Mouse (Mus musculus): ENCODE measurements around the gene Msl3. TPM values are rescaled to one million over a fixed set of nuclear protein-coding genes. Genes with fewer than 3 reads are reported as not detected.
A peak's percentile ranks its signal among the peaks of the same experiment; 100 is the strongest.

The Msl3 gene
- total RNA-seq (2015): 80.0 and 81.5 TPM in 2 replicates
- total RNA-seq (2017): 99.9 and 104 TPM in 2 replicates

- peak; percentile 76 for ATAC-seq (replicated peaks; ENCODE audit: poor library complexity)
Observed at GRCm38 (mm10) chrX:168673525-168674406, at the start of gene Msl3. Msl3 (minus strand) TSS chrX:168673898.

- ATAC-seq (replicated peaks; ENCODE audit: poor library complexity): peak; percentile 60
Observed at GRCm38 (mm10) chrX:168717969-168718368, 44.3 kb upstream of the Msl3 start.

GRCm38 (mm10) chrX:168674407-168674962, 787 bp upstream of the Msl3 start:
- no peak for ATAC-seq (replicated peaks; ENCODE audit: poor library complexity)

GRCm38 (mm10) chrX:168672913-168673524, 679 bp downstream of the Msl3 start:
- no peak for ATAC-seq (replicated peaks; ENCODE audit: poor library complexity)

- peak; percentile 68 for ATAC-seq (replicated peaks; ENCODE audit: poor library complexity)
Observed at GRCm38 (mm10) chrX:168672425-168672824, 1.3 kb downstream of the Msl3 start.

- no peak for ATAC-seq (replicated peaks; ENCODE audit: poor library complexity)
Observed at GRCm38 (mm10) chrX:168663982-168664689, 9.6 kb downstream of the Msl3 start.

- peak; percentile 84 for ATAC-seq (replicated peaks; ENCODE audit: poor library complexity)
Observed at GRCm38 (mm10) chrX:168660236-168660635, 13.5 kb downstream of the Msl3 start.

GRCm38 (mm10) chrX:168659803-168660202, 13.9 kb downstream of the Msl3 start:
- peak; percentile 91 for ATAC-seq (replicated peaks; ENCODE audit: poor library complexity)

- peak; percentile 56 for ATAC-seq (replicated peaks; ENCODE audit: poor library complexity)
Observed at GRCm38 (mm10) chrX:168659275-168659674, 14.4 kb downstream of the Msl3 start.

- no peak for ATAC-seq (replicated peaks; ENCODE audit: poor library complexity)
Observed at GRCm38 (mm10) chrX:168657795-168658194, 15.9 kb downstream of the Msl3 start.

- ATAC-seq (replicated peaks; ENCODE audit: poor library complexity): no peak
Observed at GRCm38 (mm10) chrX:168649336-168649735, 24.4 kb downstream of the Msl3 start.

GRCm38 (mm10) chrX:168647746-168648145, 26.0 kb downstream of the Msl3 start:
- ATAC-seq (replicated peaks; ENCODE audit: poor library complexity): no peak

- no peak for ATAC-seq (replicated peaks; ENCODE audit: poor library complexity)
Observed at GRCm38 (mm10) chrX:168643451-168643850, 30.2 kb downstream of the Msl3 start.

GRCm38 (mm10) chrX:168639556-168640356, 33.9 kb downstream of the Msl3 start:
- ATAC-seq (replicated peaks; ENCODE audit: poor library complexity): peak; percentile 98

Other genes starting within 250 kb of the Msl3 start
- not detected in 2 replicates for gene Frmpd4, start 96.7 kb downstream of the Msl3 start, total RNA-seq (2015)
- not detected in 2 replicates for gene Frmpd4, start 96.7 kb downstream of the Msl3 start, total RNA-seq (2017)
- 2.7 and 5.7 TPM in 2 replicates for gene Arhgap6, start 121.2 kb upstream of the Msl3 start, total RNA-seq (2015)
- 3.5 TPM in 2 replicates for gene Arhgap6, start 121.2 kb upstream of the Msl3 start, total RNA-seq (2017)